Mouse (Mus musculus) hindbrain, embryonic 15.5 days (tissue): Measurements from ENCODE around the gene Rnls. TPM values are rescaled to one million over a fixed set of nuclear protein-coding genes. Genes with fewer than 3 reads are reported as not detected.
A peak's percentile ranks its signal among the peaks of the same experiment; 100 is the strongest.

Source experiments
- ATAC-seq: fragments of 200-750 bp; cut with Nextera tagmentation; 2 replicates; pipeline ENCODE4 v1.8.0; 2017; ENCODE audit warnings: low read depth, moderate number of reproducible peaks, moderate TSS enrichment; ENCODE audit not compliant: low FRiP score
- H3K27ac ChIP-seq: fragments of 300-500 bp; sonication (generic); replicated peaks from 2 replicates; pipeline ENCODE4 v1.5.1; 2015; ENCODE audit warnings: mild to moderate bottlenecking, inconsistent platforms
- H3K27me3 ChIP-seq: fragments of 300-500 bp; sonication (generic); 2 replicates; pipeline ENCODE4 v1.6.1; 2015; ENCODE audit warnings: control low read depth, inconsistent platforms
- H3K36me3 ChIP-seq: fragments of 300-500 bp; sonication (generic); 2 replicates; pipeline ENCODE4 v1.6.1; 2015; ENCODE audit warnings: control low read depth, inconsistent platforms
- H3K4me1 ChIP-seq: fragments of 300-500 bp; sonication (generic); replicated peaks from 2 replicates; pipeline ENCODE4 v1.6.1; 2015; ENCODE audit warnings: control low read depth, inconsistent platforms
- H3K4me2 ChIP-seq: fragments of 300-500 bp; sonication (generic); 2 replicates; pipeline ENCODE4 v1.6.1; 2015; ENCODE audit warnings: moderate library complexity, mild to moderate bottlenecking, inconsistent platforms
- H3K4me3 ChIP-seq: fragments of 300-500 bp; sonication (generic); 2 replicates; pipeline ENCODE4 v1.5.1; 2015; ENCODE audit warnings: mild to moderate bottlenecking, inconsistent platforms
- H3K9ac ChIP-seq: fragments of 300-500 bp; sonication (generic); 2 replicates; pipeline ENCODE4 v1.6.1; 2015; ENCODE audit warnings: inconsistent platforms
- H3K9me3 ChIP-seq: fragments of 300-500 bp; sonication (generic); 2 replicates; pipeline ENCODE4 v1.6.1; 2016; ENCODE audit warnings: control low read depth, inconsistent platforms
- WGBS: fragments of 180-500 bp; shearing (Covaris S2); methylation state at CpG from one replicate; pipeline ENCODE4 v1.1.7; 2015; 5-methylcytosine and 5-hydroxymethylcytosine counted together
- polyA plus RNA-seq: library from polyadenylated mRNA; unstranded; fragments of >200 nt; fragmentation: Nextera tagmentation; extraction: Ambion mirVana; gene quantifications from 2 replicates; pipeline ENCODE4 v1.2.1, GENCODE M21; 2015

The Rnls gene
- polyA plus RNA-seq, 1 experiment from 2014 or later = 9.7 TPM

DNA sequence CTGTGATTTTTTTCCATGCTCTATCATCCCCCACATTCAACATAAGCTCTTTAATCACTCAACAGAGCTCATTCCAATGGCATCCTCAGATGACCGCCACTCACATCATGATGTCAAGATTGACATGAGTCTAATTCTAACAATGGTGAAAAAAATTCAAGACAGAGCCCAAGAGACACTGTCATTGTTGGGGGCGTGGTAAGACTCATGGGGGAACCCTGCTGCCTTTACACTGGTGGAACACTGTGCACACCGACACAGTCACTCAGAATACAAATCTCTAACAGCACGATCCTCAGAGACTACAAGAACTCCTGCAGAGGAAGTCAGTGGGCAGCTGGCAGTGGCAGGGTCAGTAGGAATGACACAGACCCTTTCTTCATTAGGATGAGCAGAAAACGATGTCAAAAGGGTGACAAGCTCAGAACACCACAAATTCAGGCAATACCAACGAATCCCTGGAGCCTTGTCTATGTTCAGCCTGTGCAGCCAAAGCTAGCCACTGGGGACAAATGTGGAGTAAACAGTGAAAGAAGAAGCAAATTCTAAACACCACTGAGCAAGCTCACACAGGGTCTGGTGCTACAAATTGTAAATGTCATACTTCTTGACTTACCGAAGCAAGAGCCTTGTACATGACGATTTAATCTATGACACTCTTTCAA, 277.3 kb downstream of the Rnls start:
- H3K4me1 ChIP-seq = no peaks in the 10 kb centered on the region
- no peak for ATAC-seq
- no peaks in the 10 kb centered on the region for H3K27me3 ChIP-seq
- H3K4me2 ChIP-seq = no peak overlapping the region
- WGBS = 62% methylated on average over 8 of the region's 8 CpGs
- no peaks in the 10 kb centered on the region for H3K9me3 ChIP-seq
- H3K4me3 ChIP-seq = no peak overlapping the region
- H3K36me3 ChIP-seq = no peaks in the 10 kb centered on the region
- H3K27ac ChIP-seq = no peak overlapping the region
- no peak overlapping the region for H3K9ac ChIP-seq

DNA sequence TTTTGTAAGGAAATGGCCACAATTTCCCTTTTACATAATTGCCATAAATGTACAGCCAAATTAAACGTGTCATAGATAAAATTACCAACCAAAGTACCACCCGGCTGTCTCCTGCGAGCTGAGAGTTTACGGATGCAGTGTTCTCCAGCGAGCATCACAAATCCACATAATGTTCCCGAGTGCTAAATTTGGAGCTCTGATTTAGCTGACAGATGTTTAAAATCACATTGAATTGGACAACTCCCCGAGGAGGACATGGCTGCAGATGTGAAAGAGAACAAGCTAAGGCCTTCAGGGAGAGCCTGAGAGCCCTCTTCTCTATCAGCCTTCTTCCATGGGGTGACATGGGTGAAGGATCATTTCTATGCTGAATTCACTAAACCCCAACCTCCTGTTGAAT, 278.3 kb downstream of the Rnls start:
- Histone ChIP-seq H3K27ac (no peak overlapping the region), H3K27me3 (no peaks in the 10 kb centered on the region), H3K4me2 (no peak overlapping the region), H3K4me3 (no peak overlapping the region), H3K9ac (no peak overlapping the region), H3K4me1 (no peaks in the 10 kb centered on the region), H3K9me3 (no peaks in the 10 kb centered on the region), H3K36me3 (no peaks in the 10 kb centered on the region)
- ATAC-seq = no peak
- 69% methylated on average over 7 of the region's 7 CpGs for WGBS

DNA sequence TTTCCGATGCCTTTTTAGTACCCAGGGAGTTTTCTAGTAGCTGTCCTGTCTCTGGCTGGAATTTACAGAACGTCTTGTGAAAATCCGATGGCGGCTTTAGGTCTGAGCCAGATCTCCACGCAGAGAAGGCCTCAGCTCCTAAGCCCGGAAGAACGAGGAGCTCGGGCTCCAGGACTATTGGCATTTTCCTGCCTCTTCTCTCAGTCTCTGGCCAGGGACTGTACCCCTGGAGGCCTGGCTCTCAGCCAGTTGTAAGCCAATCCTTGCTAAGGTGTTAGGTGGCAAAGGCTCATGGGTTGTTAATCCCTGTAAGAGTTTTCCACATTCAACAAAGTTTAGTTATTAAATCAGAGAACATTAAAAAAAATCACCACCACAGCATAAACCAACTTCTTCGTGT, 281.7 kb downstream of the Rnls start:
- no peak for ATAC-seq
- Histone ChIP-seq H3K27me3 (no peaks in the 10 kb centered on the region), H3K4me2 (no peak overlapping the region), H3K27ac (no peak overlapping the region), H3K9me3 (no peaks in the 10 kb centered on the region), H3K36me3 (no peaks in the 10 kb centered on the region), H3K4me1 (no peaks in the 10 kb centered on the region), H3K9ac (no peak overlapping the region), H3K4me3 (no peak overlapping the region)
- WGBS = 73% methylated on average over 9 of the region's 9 CpGs

DNA sequence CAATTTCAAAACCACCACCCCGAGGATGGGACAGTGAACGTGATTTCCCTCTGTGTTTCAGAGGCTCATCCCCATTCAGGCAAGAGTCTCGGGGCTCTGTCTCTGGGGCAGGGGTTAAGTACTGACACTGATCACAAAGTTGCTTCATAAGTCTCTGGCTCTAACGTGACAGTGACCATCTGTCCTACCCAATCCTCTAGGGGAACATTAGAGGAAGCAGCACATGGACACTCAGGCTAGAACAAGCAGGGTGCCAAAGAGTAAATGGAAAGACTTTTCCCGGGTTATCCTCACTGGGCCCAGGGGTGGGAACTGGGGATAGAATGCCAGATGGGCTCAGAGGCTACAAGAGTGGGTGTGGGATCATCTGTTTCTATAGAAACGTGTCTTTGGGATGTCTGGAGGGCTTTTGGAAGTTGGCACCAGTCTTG, 282.1 kb downstream of the Rnls start:
- 0 out of 2 replicates have a peak, but pooled peaks have one; percentile 23 for ATAC-seq
- WGBS = 33% methylated on average over 6 of the region's 6 CpGs
- Histone ChIP-seq H3K9me3 (no peaks in the 10 kb centered on the region), H3K9ac (no peak overlapping the region), H3K36me3 (no peaks in the 10 kb centered on the region), H3K4me3 (no peak overlapping the region), H3K4me1 (no peaks in the 10 kb centered on the region), H3K27ac (no peak overlapping the region), H3K4me2 (no peak overlapping the region), H3K27me3 (no peaks in the 10 kb centered on the region)

DNA sequence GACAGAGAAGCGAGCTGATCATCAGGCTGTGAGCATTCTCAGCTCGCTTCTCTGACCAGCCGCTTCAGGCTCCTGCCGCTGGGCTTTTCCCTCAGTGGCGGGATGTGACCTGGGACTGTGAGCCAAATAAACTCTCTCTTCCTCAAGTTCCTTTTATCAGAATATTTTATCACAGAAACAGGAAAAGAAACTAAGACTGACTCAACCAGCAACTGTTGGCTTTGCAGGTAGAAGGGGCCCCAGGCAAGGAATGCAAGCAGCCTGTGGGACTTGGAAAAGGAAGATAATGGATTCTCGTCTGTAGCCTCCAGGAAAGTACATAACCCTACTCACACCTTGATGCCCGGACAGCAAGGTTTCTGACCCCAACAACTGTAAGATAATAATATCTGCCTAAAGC, 283.0 kb downstream of the Rnls start:
- Histone ChIP-seq H3K4me3 (no peak overlapping the region), H3K4me2 (no peak overlapping the region), H3K9me3 (no peaks in the 10 kb centered on the region), H3K27me3 (no peaks in the 10 kb centered on the region), H3K27ac (no peak overlapping the region), H3K36me3 (no peaks in the 10 kb centered on the region), H3K9ac (no peak overlapping the region), H3K4me1 (no peaks in the 10 kb centered on the region)
- 93% methylated on average over 7 of the region's 7 CpGs for WGBS
- no peak for ATAC-seq

DNA sequence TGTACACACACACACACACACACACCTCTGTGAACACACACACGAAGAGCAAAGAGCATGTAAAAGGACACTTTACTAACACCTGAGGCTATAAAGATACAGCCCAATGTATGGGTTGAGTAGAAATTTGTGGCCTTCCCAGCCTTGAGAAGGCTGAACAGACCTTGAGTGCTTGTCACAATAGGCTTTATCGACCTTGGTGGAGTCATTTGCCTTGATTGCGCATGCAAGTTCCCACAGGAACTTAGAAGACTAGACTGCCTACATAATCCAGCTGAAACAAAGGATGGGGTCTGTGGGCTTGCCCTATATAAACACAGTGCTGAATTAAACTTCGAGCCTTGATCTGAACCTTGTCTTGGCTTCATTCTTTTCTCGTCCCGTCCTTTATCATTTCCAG, 288.2 kb downstream of the Rnls start:
- Histone ChIP-seq H3K27ac (no peak overlapping the region), H3K4me1 (peaks cover 12% of the 10 kb centered on the region; the same call in 1 of the 2 replicates), H3K9me3 (no peaks in the 10 kb centered on the region), H3K27me3 (no peaks in the 10 kb centered on the region), H3K36me3 (no peaks in the 10 kb centered on the region), H3K4me3 (no peak overlapping the region), H3K9ac (no peak overlapping the region), H3K4me2 (no peak overlapping the region)
- 94% methylated on average over 6 of the region's 6 CpGs for WGBS
- no peak for ATAC-seq

DNA sequence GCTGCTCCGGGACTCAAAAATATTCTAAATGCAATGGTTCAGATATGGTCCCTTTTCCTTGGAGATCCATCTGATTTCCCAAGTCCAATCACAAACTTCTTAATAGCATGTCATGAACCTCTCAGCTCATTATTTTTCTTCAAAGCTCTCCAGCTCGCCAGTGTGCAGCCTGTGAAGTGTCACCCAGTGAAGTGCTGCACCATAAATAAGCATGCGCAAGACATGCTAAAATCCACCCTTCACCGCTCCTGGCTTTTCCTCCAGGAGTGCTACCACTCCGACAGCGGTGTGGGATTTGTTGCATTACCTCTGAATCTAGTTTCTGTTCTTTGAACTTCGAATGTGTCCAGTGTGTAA, 289.3 kb downstream of the Rnls start:
- 76% methylated on average over 7 of the region's 7 CpGs for WGBS
- Histone ChIP-seq H3K4me1 (peaks cover 12% of the 10 kb centered on the region; the same call in 1 of the 2 replicates), H3K9me3 (no peaks in the 10 kb centered on the region), H3K27ac (peak overlapping the region; percentile 12), H3K9ac (no peak overlapping the region), H3K4me3 (no peak overlapping the region), H3K36me3 (no peaks in the 10 kb centered on the region), H3K27me3 (no peaks in the 10 kb centered on the region), H3K4me2 (no peak overlapping the region)
- ATAC-seq = no peak

DNA sequence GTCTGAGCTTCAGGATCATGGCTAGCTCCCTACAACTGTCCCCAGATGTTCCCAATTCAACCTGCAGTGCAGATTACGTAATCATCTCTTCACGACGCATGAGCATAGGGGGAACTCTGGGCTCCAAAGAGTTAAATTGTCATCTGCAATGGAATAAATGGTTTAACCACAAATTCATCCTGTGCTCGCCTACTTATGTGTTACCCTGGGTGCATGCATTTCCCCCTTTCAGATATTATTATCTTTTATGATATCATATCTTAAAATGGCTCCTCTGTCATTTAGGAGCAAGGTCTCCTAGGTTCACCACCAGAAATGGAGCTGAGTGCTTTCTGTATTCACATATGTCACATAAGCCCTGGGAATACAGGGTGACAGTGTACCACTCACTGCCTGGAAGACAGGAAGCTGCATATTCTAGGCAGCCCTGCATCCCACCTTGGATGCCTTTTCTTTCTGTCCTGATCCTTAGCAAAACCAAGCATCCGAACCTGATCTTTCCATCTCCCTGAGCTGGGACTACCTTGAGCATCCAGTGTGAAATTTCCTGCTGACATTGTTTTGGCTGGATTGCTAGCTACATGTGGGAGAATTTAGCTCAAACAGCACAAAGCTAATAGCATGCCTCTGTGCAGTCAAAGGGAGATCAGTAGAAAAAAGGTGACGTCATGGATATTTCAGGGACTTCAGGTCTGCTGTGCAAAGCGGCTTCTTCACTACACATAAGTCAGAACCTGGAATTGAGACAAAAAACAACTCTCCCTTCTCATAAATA, 289.9 kb downstream of the Rnls start:
- Histone ChIP-seq H3K9me3 (no peaks in the 10 kb centered on the region), H3K4me2 (0 out of 2 replicates have a peak overlapping the region, but pooled peaks have one; percentile 0), H3K36me3 (no peaks in the 10 kb centered on the region), H3K4me3 (no peak overlapping the region), H3K9ac (no peak overlapping the region), H3K27ac (peak overlapping the region; percentile 12; the same call in 1 of the 2 replicates), H3K27me3 (no peaks in the 10 kb centered on the region), H3K4me1 (peaks cover 12% of the 10 kb centered on the region; the same call in 1 of the 2 replicates)
- 58% methylated on average over 7 of the region's 7 CpGs for WGBS
- peak; percentile 74 for ATAC-seq

DNA sequence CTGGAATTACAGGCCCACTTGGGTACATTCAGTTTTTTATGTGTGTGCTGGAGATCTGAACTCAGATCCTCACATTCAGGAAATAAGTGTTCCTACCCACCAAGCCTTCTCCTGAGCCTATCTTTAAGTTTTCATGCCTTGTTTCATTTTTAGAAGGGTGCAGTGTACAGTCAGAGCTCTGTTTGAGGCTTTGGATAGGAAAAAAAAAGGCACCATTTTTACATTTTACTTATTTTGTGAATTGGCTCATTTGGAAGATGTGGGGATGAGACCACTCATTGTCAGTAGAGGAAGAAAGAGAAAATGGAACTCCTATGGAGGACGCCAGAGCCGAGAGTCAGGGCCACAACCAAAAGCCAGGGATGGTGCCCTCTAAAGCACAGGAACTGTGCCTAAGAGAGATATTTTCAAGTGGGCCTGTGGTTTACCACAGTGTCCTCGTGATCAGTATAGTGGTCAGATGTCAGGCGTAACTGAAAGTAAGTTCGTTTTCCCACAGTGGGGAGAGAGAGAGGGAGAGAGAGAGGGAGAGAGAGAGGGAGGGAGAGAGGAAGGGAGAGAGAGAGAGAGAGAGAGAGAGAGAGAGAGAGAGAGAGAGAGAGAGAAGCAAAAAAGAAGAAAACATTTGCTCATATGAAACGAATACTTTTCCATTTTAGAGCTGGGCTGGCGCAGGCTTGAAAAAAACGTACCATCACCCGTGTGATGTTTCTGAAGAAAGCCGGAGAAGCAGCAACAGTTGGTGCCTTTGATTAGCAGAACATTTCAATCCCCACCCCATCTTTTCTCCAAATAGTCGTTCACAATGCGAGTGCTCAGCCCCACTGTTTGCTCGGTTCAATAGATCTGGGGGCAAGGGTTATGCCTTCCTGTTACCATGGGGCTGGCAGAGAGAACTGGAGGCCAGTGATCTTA, 290.7 kb downstream of the Rnls start:
- no peak overlapping the region for H3K4me3 ChIP-seq
- no peaks in the 10 kb centered on the region for H3K36me3 ChIP-seq
- no peaks in the 10 kb centered on the region for H3K27me3 ChIP-seq
- ATAC-seq = no peak
- no peak overlapping the region for H3K9ac ChIP-seq
- H3K4me2 ChIP-seq = 0 out of 2 replicates have a peak overlapping the region, but pooled peaks have one; percentile 0
- no peaks in the 10 kb centered on the region for H3K9me3 ChIP-seq
- 34% methylated on average over 13 of the region's 13 CpGs for WGBS
- peaks cover 12% of the 10 kb centered on the region; the same call in 1 of the 2 replicates for H3K4me1 ChIP-seq
- H3K27ac ChIP-seq = no peak overlapping the region

DNA sequence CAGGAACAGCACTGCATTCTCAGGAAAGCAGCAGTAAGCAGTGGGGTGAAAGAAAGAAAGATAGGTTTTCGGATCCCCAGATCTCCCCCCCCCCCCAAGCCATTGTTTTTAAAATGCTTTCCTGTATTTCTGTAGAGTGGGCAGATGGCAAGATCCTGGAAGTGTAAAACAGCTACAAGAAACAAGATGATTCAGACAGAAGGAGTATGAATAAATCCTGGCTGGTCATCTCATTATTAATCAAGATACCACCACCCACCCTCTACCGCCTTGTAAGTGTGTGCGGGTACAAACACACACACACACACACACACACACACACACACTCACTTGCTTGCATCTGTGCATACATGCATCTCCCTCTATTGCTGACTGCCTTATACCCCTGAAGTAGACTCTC, 291.5 kb downstream of the Rnls start:
- Histone ChIP-seq H3K4me2 (no peak overlapping the region), H3K27ac (no peak overlapping the region), H3K36me3 (no peaks in the 10 kb centered on the region), H3K4me1 (peaks cover 12% of the 10 kb centered on the region; the same call in 1 of the 2 replicates), H3K4me3 (no peak overlapping the region), H3K9me3 (no peaks in the 10 kb centered on the region), H3K27me3 (no peaks in the 10 kb centered on the region), H3K9ac (no peak overlapping the region)
- 72% methylated on average over 3 of the region's 3 CpGs for WGBS
- ATAC-seq = no peak

DNA sequence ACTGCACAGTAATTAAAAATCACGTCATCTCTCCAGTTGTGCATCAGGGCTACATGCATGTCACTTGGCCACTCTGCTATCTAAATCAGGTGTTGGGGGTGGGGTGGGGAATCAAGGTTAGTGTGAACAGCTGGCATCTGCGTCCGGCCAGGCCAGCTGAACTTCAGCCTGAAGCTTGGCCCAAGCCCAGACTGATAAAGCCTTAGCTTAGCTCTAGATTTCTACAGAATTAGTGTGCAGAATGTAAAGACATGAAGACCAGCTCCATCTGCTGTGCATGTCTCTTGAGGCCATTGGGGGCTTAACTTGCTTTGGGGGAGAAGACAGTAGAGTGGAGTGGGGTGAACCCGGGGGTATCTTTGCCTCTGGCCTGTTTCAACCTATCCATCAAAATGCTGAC, 292.1 kb downstream of the Rnls start:
- no peak overlapping the region for H3K9ac ChIP-seq
- H3K27me3 ChIP-seq = no peaks in the 10 kb centered on the region
- H3K4me2 ChIP-seq = no peak overlapping the region
- H3K27ac ChIP-seq = no peak overlapping the region
- no peak for ATAC-seq
- WGBS = 49% methylated on average over 4 of the region's 4 CpGs
- H3K36me3 ChIP-seq = no peaks in the 10 kb centered on the region
- no peaks in the 10 kb centered on the region for H3K9me3 ChIP-seq
- H3K4me1 ChIP-seq = peaks cover 12% of the 10 kb centered on the region; the same call in 1 of the 2 replicates
- H3K4me3 ChIP-seq = no peak overlapping the region
